Mouse (Mus musculus): ENCODE measurements around the gene Rpap3. TPM values are rescaled to one million over a fixed set of nuclear protein-coding genes. Genes with fewer than 3 reads are reported as not detected.

Gene Rpap3
- 6.5 and 6.9 TPM in 2 replicates for polyA plus RNA-seq (2015; fragmentation: Nextera tagmentation; extraction: Ambion mirVana)

DNA sequence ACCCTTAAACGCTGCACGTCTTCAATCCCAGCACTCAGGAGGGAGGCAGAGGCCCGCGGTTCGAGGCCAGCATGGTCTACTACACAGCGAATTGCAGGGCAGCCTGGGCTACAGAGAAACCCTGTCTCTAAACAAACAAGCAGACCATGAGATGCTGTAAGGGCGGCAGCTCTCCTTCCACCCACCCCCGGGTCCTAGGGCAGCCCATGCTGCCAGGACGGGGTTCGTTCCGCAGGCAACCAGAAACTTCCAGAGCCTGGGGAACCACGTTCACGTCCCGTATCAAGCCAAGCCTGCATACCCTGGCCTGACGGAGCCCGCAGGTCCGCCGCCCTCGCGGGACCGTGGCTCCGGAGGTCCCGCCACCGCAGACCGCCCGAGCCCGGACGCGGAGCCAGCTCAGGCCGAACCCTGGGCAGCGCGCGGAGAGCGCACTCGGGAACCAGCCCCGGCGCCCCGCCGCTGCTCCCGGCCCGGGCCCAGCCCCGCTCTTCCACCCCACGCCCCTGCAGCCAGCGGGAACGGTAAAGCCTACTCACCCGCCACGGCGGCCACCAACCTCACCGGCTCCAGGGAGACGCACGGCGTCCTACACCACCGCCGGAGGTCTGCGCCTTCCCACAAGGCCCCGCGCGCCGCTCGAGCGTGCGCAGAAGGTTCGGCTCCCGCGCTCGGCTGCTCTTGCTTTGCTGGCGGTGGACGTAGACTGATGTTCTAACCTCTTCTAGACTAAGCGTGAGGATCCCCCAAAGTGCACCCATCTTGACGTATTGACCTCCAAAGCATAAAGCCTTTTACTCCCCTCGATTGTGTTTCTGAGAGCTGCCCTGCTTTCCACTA is at the start of gene Rpap3:
TSS of gene Rpap3 (minus strand) at position 615 of the 840 bp plus-strand sequence.
- peak; percentile 92 for ATAC-seq (ENCODE audit: insufficient read depth)
- Histone ChIP-seq H3K9me3 (replicated peaks) (no peaks in the 10 kb centered on the region), H3K4me2 (peak within 1 kb of the TSS; percentile 83), H3K36me3 (replicated peaks) (peaks cover 11% of the 10 kb centered on the region), H3K4me1 (replicated peaks) (peaks cover 15% of the 10 kb centered on the region), H3K27me3 (peaks cover under 1% of the 10 kb centered on the region; the same call in 1 of the 2 replicates), H3K9ac (peak within 1 kb of the TSS; percentile 84), H3K4me3 (replicated peaks) (peak within 1 kb of the TSS; percentile 83), H3K27ac (replicated peaks) (peak within 1 kb of the TSS; percentile 61)
- WGBS (ENCODE audit: insufficient replicate concordance), result under 1% methylated on average over 71 of the region's 71 CpGs

DNA sequence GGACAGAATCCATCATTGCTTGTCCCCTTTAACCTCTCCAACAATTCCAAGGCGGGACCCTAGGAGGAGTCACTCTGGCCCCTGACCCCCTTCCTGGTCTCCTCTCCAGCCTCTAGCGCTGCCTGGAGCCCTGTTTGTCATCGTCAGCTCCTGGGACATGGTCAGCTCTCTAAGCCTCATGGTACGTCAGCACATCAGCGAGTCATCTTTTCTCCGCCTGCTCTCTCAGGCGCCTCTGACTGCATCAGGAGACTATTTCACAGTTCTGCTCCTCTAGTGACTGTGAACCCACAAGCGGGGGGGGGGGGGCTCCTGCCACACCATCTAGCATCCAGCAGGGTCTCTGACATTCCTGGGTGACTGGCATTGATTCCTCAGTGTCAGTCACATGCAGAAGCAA is 49.7 kb upstream of the Rpap3 start:
- H3K27ac ChIP-seq (replicated peaks), result no peak overlapping the region
- ATAC-seq (ENCODE audit: insufficient read depth), result no peak
- H3K4me2 ChIP-seq, result no peak overlapping the region
- no peaks in the 10 kb centered on the region for H3K27me3 ChIP-seq
- no peaks in the 10 kb centered on the region for H3K36me3 ChIP-seq (replicated peaks)
- WGBS (ENCODE audit: insufficient replicate concordance), result 66% methylated on average over 8 of the region's 8 CpGs
- peaks cover 13% of the 10 kb centered on the region for H3K4me1 ChIP-seq (replicated peaks)
- H3K9ac ChIP-seq, result no peak overlapping the region
- no peak overlapping the region for H3K4me3 ChIP-seq (replicated peaks)
- no peaks in the 10 kb centered on the region for H3K9me3 ChIP-seq (replicated peaks)

DNA sequence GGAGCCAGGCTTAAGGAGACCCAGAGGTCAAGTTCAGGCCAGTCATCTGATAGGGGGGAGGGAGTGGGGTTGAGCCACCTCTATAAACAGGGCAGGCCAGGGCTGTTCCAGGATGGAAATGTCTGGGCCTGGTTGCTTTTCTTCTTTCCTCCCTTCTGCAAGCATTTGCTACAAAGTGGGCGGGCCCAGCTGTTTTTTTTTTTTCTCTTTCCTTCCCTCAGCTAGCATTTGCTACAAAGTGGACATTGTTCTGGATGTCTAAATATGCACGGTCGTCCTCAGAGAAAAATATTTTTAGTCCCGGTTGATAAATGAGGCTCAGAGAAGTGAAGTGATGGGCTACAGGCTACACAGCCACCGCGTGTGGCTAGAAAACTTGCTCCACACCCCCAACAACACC is 48.9 kb upstream of the Rpap3 start:
- H3K4me2 ChIP-seq, result no peak overlapping the region
- H3K36me3 ChIP-seq (replicated peaks), result no peaks in the 10 kb centered on the region
- no peak for ATAC-seq (ENCODE audit: insufficient read depth)
- 73% methylated on average over 6 of the region's 6 CpGs for WGBS (ENCODE audit: insufficient replicate concordance)
- H3K4me1 ChIP-seq (replicated peaks), result peaks cover 11% of the 10 kb centered on the region
- H3K4me3 ChIP-seq (replicated peaks), result no peak overlapping the region
- no peaks in the 10 kb centered on the region for H3K27me3 ChIP-seq
- H3K9ac ChIP-seq, result no peak overlapping the region
- H3K9me3 ChIP-seq (replicated peaks), result no peaks in the 10 kb centered on the region
- H3K27ac ChIP-seq (replicated peaks), result no peak overlapping the region

DNA sequence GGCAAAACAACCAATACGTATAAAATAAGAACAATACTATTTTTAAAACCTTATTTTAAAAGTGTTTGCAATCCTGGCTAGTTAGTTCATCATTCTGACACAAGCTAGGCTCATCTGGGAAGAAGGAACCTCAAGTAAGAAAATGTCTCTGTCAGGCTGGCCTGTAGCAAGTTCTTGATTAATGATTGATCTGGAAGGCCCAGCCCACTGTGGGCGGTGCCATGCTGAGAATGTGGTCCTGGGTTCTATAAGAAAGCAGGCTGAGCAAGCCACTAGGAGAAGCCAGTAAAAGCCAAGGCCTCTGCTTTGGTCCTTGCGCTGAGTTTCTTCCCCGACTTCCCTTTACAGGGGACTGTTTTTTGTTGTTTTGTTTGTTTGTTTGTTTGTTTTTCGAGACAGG is 46.9 kb upstream of the Rpap3 start:
- Histone ChIP-seq H3K4me2 (no peak overlapping the region), H3K4me1 (replicated peaks) (peaks cover 25% of the 10 kb centered on the region), H3K4me3 (replicated peaks) (no peak overlapping the region), H3K36me3 (replicated peaks) (no peaks in the 10 kb centered on the region), H3K9ac (no peak overlapping the region), H3K9me3 (replicated peaks) (no peaks in the 10 kb centered on the region), H3K27me3 (no peaks in the 10 kb centered on the region), H3K27ac (replicated peaks) (no peak overlapping the region)
- WGBS (ENCODE audit: insufficient replicate concordance), result 79% methylated on average over 5 of the region's 5 CpGs
- no peak for ATAC-seq (ENCODE audit: insufficient read depth)

DNA sequence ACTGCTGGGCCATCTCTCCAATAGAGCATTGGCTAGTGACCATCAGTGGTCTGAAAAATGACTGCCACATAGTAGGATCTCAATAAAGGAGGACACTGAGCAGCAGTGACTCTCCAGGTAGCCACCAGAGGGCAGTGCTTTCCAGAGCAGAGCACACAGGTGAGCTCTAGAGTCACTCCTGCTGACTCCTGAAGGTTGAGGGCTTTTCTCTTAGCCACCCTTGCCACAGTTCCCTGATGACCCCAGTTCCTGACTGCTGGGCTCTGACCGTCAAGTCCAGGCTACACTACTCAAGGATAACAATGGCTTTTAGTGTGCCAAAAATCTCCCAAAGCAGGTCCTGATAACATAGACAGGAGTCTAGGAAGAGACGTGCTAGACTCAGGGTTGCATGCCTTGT is 46.1 kb upstream of the Rpap3 start:
- ATAC-seq (ENCODE audit: insufficient read depth), result no peak
- H3K27ac ChIP-seq (replicated peaks), result no peak overlapping the region
- no peak overlapping the region for H3K4me3 ChIP-seq (replicated peaks)
- H3K36me3 ChIP-seq (replicated peaks), result no peaks in the 10 kb centered on the region
- no peak overlapping the region for H3K4me2 ChIP-seq
- WGBS (ENCODE audit: insufficient replicate concordance), result 59% methylated on average over 2 of the region's 2 CpGs
- H3K4me1 ChIP-seq (replicated peaks), result peaks cover 33% of the 10 kb centered on the region
- H3K27me3 ChIP-seq, result no peaks in the 10 kb centered on the region
- no peak overlapping the region for H3K9ac ChIP-seq
- no peaks in the 10 kb centered on the region for H3K9me3 ChIP-seq (replicated peaks)

DNA sequence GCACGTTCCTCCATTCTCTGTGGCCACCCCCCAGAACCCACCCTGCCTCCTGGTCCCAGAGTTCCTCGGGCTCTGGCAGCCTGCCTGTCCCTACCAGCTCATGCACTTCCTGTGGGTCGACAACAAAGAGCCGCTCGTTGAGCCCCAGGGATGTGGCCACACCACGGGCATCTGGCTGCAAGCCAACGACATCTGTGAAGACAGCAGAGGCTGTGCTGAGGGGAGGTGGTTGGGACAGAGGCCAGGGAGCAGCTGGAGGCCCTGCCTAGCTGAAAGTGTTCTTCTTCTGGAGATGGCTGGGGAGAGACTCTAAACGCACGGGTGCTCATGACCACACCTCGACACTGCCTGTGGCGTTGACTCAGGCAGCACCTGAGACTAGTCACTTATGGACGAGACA is 45.1 kb upstream of the Rpap3 start:
- Histone ChIP-seq H3K9me3 (replicated peaks) (no peaks in the 10 kb centered on the region), H3K4me1 (replicated peaks) (peaks cover 43% of the 10 kb centered on the region), H3K4me2 (no peak overlapping the region), H3K4me3 (replicated peaks) (no peak overlapping the region), H3K27ac (replicated peaks) (no peak overlapping the region), H3K36me3 (replicated peaks) (no peaks in the 10 kb centered on the region), H3K27me3 (no peaks in the 10 kb centered on the region), H3K9ac (no peak overlapping the region)
- no peak for ATAC-seq (ENCODE audit: insufficient read depth)
- WGBS (ENCODE audit: insufficient replicate concordance), result 16% methylated on average over 12 of the region's 12 CpGs

DNA sequence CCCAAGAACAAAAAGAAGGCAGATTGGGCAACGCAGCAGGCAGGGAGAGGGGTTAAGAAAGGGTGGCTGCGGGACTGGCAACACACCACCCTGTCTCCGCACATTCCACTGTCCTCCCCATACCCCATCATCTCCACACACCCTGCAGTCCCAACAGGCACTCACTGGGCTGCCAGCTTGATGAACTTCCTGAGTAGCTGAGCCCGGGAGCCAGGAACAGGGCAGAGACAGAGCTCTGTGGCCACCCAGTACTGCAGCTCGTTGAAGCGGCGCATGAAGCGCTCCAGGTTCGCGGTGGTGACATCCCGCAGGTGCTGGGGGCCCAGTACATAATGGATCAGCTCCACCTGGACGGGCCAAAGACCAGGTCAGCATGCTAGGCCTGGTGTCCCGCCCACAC is 44.2 kb upstream of the Rpap3 start:
- H3K9me3 ChIP-seq (replicated peaks), result no peaks in the 10 kb centered on the region
- no peaks in the 10 kb centered on the region for H3K36me3 ChIP-seq (replicated peaks)
- H3K27me3 ChIP-seq, result no peaks in the 10 kb centered on the region
- no peak overlapping the region for H3K27ac ChIP-seq (replicated peaks)
- no peak overlapping the region for H3K4me3 ChIP-seq (replicated peaks)
- 76% methylated on average over 13 of the region's 13 CpGs for WGBS (ENCODE audit: insufficient replicate concordance)
- no peak overlapping the region for H3K9ac ChIP-seq
- no peak for ATAC-seq (ENCODE audit: insufficient read depth)
- H3K4me1 ChIP-seq (replicated peaks), result peaks cover 52% of the 10 kb centered on the region
- H3K4me2 ChIP-seq, result no peak overlapping the region

DNA sequence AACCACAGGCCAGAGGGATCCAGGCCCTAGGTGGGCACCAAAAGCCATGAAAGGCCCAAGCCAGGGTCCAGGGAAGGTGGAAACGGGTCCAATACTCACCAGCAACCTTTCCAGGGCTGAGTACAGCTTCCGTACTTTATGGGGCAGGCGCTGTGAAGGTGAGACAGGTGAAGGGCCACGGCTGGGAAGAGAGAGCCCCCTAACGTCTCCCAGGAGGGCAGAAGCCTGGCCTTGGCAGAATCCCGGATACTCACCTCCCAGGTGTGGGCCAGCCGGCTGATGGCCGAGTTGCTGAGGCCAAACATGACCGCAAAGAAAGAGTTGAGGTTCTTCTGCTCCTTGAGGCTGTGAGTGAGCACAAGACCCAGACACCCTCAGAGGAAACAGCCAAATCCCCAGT is 43.8 kb upstream of the Rpap3 start:
- Histone ChIP-seq H3K4me1 (replicated peaks) (peaks cover 55% of the 10 kb centered on the region), H3K9ac (no peak overlapping the region), H3K4me2 (no peak overlapping the region), H3K27me3 (no peaks in the 10 kb centered on the region), H3K4me3 (replicated peaks) (no peak overlapping the region), H3K27ac (replicated peaks) (no peak overlapping the region), H3K36me3 (replicated peaks) (no peaks in the 10 kb centered on the region), H3K9me3 (replicated peaks) (no peaks in the 10 kb centered on the region)
- ATAC-seq (ENCODE audit: insufficient read depth), result no peak
- WGBS (ENCODE audit: insufficient replicate concordance), result 71% methylated on average over 9 of the region's 9 CpGs

DNA sequence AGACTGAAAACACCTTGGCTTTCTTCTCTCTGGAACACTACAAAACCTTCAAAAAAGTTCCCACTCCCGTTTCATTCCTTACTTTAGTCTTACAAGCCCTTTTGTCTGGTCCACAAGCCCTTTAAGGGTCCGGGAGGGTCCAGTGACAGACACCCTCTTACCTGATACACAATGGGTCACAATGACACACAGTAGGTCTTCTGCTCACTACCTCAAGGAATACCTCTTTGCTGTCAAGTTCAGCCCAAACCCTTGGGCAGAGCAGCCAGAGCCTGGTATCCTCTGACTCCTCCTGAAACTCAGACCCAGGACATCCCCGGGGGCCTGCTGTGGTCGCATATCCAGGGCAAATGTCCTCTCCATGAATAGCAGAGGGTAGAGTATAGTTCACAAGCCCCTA is 43.3 kb upstream of the Rpap3 start:
- Histone ChIP-seq H3K4me2 (no peak overlapping the region), H3K9ac (no peak overlapping the region), H3K36me3 (replicated peaks) (no peaks in the 10 kb centered on the region), H3K27ac (replicated peaks) (no peak overlapping the region), H3K27me3 (no peaks in the 10 kb centered on the region), H3K4me3 (replicated peaks) (no peak overlapping the region), H3K9me3 (replicated peaks) (no peaks in the 10 kb centered on the region), H3K4me1 (replicated peaks) (peaks cover 59% of the 10 kb centered on the region)
- no peak for ATAC-seq (ENCODE audit: insufficient read depth)
- 69% methylated on average over 4 of the region's 4 CpGs for WGBS (ENCODE audit: insufficient replicate concordance)

DNA sequence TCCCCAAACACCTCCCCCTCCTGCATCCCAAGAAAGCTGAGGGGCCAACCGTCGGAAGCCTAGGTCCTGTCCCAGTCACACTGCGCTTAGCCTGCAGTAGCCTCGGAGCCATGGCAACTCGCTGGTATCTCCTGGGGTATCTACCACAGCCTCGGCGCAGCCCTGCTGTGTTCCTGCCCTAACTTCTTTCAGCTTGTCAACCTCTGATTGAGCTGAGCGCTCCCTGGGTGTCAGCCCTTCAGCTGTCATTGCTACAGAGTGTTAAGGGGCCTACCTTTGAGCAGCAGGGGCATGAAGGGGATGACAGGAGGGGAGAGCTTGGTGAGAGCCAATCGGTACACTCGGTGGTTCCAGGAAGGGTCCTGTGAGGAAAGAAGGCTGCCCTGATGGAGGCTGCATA is 42.7 kb upstream of the Rpap3 start:
- H3K9me3 ChIP-seq (replicated peaks), result no peaks in the 10 kb centered on the region
- H3K36me3 ChIP-seq (replicated peaks), result no peaks in the 10 kb centered on the region
- H3K4me1 ChIP-seq (replicated peaks), result peaks cover 61% of the 10 kb centered on the region
- 0 out of 2 replicates have a peak overlapping the region, but pooled peaks have one; percentile 2 for H3K9ac ChIP-seq
- ATAC-seq (ENCODE audit: insufficient read depth), result 0 out of 2 replicates have a peak, but pooled peaks have one; percentile 21
- WGBS (ENCODE audit: insufficient replicate concordance), result 27% methylated on average over 10 of the region's 10 CpGs
- no peaks in the 10 kb centered on the region for H3K27me3 ChIP-seq
- no peak overlapping the region for H3K4me3 ChIP-seq (replicated peaks)
- peak overlapping the region; percentile 20; the same call in 1 of the 2 replicates for H3K4me2 ChIP-seq
- no peak overlapping the region for H3K27ac ChIP-seq (replicated peaks)

DNA sequence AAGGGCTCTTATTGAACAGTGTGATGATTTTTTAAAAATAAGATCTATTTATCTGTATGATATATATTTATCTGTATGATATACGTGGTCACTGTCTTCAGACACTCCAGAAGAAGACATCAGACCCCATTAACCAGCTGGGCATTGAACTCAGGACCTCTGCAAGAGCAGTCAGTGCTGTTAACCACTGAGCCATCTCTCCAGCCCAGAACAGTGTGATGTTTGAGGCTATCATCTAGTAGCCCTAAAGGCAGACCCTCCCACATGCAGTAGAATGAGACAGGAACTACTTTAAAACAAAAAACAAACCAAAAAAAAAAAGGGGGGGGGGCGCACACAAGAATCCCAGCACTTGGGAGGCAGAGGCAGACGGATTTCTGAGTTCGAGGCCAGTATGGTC is 41.9 kb upstream of the Rpap3 start:
- no peak for ATAC-seq (ENCODE audit: insufficient read depth)
- Histone ChIP-seq H3K27ac (replicated peaks) (no peak overlapping the region), H3K9me3 (replicated peaks) (no peaks in the 10 kb centered on the region), H3K4me2 (no peak overlapping the region), H3K9ac (no peak overlapping the region), H3K4me1 (replicated peaks) (peaks cover 64% of the 10 kb centered on the region), H3K4me3 (replicated peaks) (no peak overlapping the region), H3K36me3 (replicated peaks) (no peaks in the 10 kb centered on the region), H3K27me3 (no peaks in the 10 kb centered on the region)
- WGBS (ENCODE audit: insufficient replicate concordance), result 79% methylated on average over 4 of the region's 4 CpGs
